ENCODE assay signal across 15 mouse cellular contexts in the genomic region with DNA sequence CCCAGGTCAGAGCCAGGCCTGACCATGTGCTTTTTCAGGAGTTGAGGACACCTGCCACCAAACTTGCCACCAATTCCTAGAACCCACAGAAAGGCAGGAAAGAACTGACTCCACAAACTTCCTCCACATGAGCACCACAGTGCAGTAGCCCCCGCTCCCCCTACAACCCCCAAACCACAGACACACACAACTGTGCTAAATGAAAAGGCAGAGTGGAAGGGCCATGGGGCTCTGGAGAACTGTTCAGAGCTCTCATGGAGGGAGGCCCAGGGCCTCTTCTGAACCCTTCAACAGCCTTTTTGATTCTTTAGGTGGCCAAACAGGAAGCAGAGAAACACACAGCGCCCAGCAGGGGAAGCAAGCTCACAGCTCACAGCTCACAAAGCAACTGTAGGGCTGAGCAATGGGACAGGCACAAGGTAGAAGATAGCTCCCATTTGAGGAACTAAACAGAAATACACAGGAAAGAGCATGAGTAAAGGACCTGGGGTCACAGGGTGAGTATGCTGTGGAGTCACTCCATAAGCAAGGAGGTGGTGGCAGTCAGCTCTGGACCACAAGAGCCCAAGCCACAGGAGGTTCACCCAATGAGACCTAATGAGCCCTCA. TPM values are rescaled to one million over a fixed set of nuclear protein-coding genes. Genes with fewer than 3 reads are reported as not detected.
A peak's percentile ranks its signal among the peaks of the same experiment; 100 is the strongest.
DNase-seq lines count a peak whose midpoint lies in the region; ATAC-seq and TF ChIP-seq lines count a peak whose summit lies in the region.
"Had no signal": no experiment of that assay in that cellular context is flagged by ENCODE, and none has a peak within 500 bp of the region (broad histone marks: within the 10 kb centered on the region; RNA-seq: fewer than 3 reads in every experiment).

No protein-coding gene starts in this region.

- no peak for TF ChIP-seq EP300 in stomach, postnatal 0 days (optimal IDR thresholded peaks at IDR 0.05)

- no peaks in the 10 kb centered on the region for H3K27me3 ChIP-seq in heart, embryonic 10.5 days (ENCODE audit: insufficient read depth, poor library complexity, severe bottlenecking)
- no peaks in the 10 kb centered on the region; the same call in 1 of the 2 replicates for H3K27me3 ChIP-seq in heart, embryonic 11.5 days (ENCODE audit: control insufficient read depth, insufficient read depth, low read length)
- H3K27me3 ChIP-seq in thymus, adult 2 months (ENCODE audit: control insufficient read depth, insufficient read depth, low read length): no peaks in the 10 kb centered on the region
- H3K27me3 ChIP-seq in liver, embryonic 12.5 days (replicated peaks): no peaks in the 10 kb centered on the region
- H3K27me3 ChIP-seq in intestine, embryonic 15.5 days (replicated peaks): no peaks in the 10 kb centered on the region
- H3K27me3 ChIP-seq in stomach, postnatal 0 days (ENCODE audit: control insufficient read depth, insufficient read depth, low read length): no peaks in the 10 kb centered on the region
- H3K27me3 ChIP-seq: heart, embryonic 15.5 days; hindbrain, embryonic 13.5 days had no signal

- WGBS in heart, embryonic 10.5 days: 83% methylated on average over 2 of the region's 2 CpGs
- WGBS in heart, embryonic 11.5 days (ENCODE audit: insufficient replicate concordance): 82% methylated on average over 2 of the region's 2 CpGs
- WGBS in thymus, adult 2 months: 10% methylated on average over 2 of the region's 2 CpGs
- WGBS in liver, embryonic 12.5 days (ENCODE audit: insufficient replicate concordance): 53% methylated on average over 2 of the region's 2 CpGs
- WGBS in intestine, embryonic 15.5 days: 86% methylated on average over 2 of the region's 2 CpGs
- WGBS in stomach, postnatal 0 days: 94% methylated on average over 2 of the region's 2 CpGs

- no peak for DNase-seq in heart, embryonic 10.5 days (ENCODE audit: low spot score)
- peak; percentile 10 for DNase-seq in thymus, postnatal 25 days
- no peak for DNase-seq in thymus, adult 2 months
- DNase-seq in stomach, postnatal 0 days (ENCODE audit: low spot score): no peak
- DNase-seq: cerebellum, adult 2 months; forebrain, postnatal 0 days; gastrocnemius, postnatal 10 days; kidney, adult 2 months; kidney, postnatal 4 days had no signal

- ATAC-seq in heart, embryonic 11.5 days (replicated peaks; ENCODE audit: insufficient number of reproducible peaks, low FRiP score, low TSS enrichment): no peak
- ATAC-seq in liver, embryonic 12.5 days: no peak
- ATAC-seq in neutrophil, adult 5-6 weeks (ENCODE audit: extremely low read depth, insufficient number of reproducible peaks, low FRiP score, poor library complexity, severe bottlenecking): peak; percentile 42; the same call in 1 of the 2 replicates
- ATAC-seq in intestine, embryonic 15.5 days: no peak
- ATAC-seq in stomach, postnatal 0 days (ENCODE audit: low FRiP score, low TSS enrichment): no peak
- ATAC-seq: forebrain, postnatal 0 days had no signal

- no peak overlapping the region for H3K4me2 ChIP-seq in heart, embryonic 11.5 days
- H3K4me2 ChIP-seq in liver, embryonic 12.5 days: no peak overlapping the region
- H3K4me2 ChIP-seq in intestine, embryonic 15.5 days (replicated peaks): no peak overlapping the region
- no peak overlapping the region for H3K4me2 ChIP-seq in stomach, postnatal 0 days (replicated peaks; ENCODE audit: low read depth)
- H3K4me2 ChIP-seq: heart, embryonic 15.5 days; hindbrain, embryonic 13.5 days had no signal

- no peak for TF ChIP-seq CTCF in thymus, adult 2 months (IDR thresholded peaks at IDR 0.05; ENCODE audit: borderline replicate concordance, control insufficient read depth, extremely low read depth, insufficient read depth, low read length, poor library complexity)
- no peak for TF ChIP-seq CTCF in stomach, postnatal 0 days (IDR thresholded peaks at IDR 0.05; ENCODE audit: low read depth)

- no peak overlapping the region for H3K4me3 ChIP-seq in heart, embryonic 10.5 days
- no peak overlapping the region for H3K4me3 ChIP-seq in heart, embryonic 11.5 days (ENCODE audit: low read depth, low read length)
- no peak overlapping the region for H3K4me3 ChIP-seq in thymus, adult 2 months (ENCODE audit: control insufficient read depth, insufficient read depth, low read length)
- no peak overlapping the region for H3K4me3 ChIP-seq in liver, embryonic 12.5 days
- no peak overlapping the region for H3K4me3 ChIP-seq in intestine, embryonic 15.5 days (replicated peaks)
- no peak overlapping the region for H3K4me3 ChIP-seq in stomach, postnatal 0 days (ENCODE audit: low read depth, low read length)
- H3K4me3 ChIP-seq: heart, embryonic 15.5 days; hindbrain, embryonic 13.5 days had no signal

- H3K27ac ChIP-seq in heart, embryonic 10.5 days: peak overlapping the region; percentile 19; the same call in 1 of the 2 replicates
- no peak overlapping the region for H3K27ac ChIP-seq in heart, embryonic 11.5 days (ENCODE audit: low read depth, low read length)
- H3K27ac ChIP-seq in thymus, adult 2 months (ENCODE audit: control insufficient read depth, insufficient read depth, low read length): no peak overlapping the region
- peak overlapping the region; percentile 72 for H3K27ac ChIP-seq in liver, embryonic 12.5 days
- no peak overlapping the region for H3K27ac ChIP-seq in intestine, embryonic 15.5 days
- no peak overlapping the region for H3K27ac ChIP-seq in stomach, postnatal 0 days (replicated peaks)
- H3K27ac ChIP-seq: heart, embryonic 15.5 days; hindbrain, embryonic 13.5 days had no signal

- no peaks in the 10 kb centered on the region for H3K36me3 ChIP-seq in heart, embryonic 10.5 days
- no peaks in the 10 kb centered on the region for H3K36me3 ChIP-seq in heart, embryonic 11.5 days (ENCODE audit: control insufficient read depth, insufficient read depth, low read length)
- H3K36me3 ChIP-seq in thymus, adult 2 months (ENCODE audit: control insufficient read depth, insufficient read depth, low read length): no peaks in the 10 kb centered on the region
- H3K36me3 ChIP-seq in liver, embryonic 12.5 days: 0 out of 2 replicates have a peak, but pooled peaks cover 2% of the 10 kb centered on the region
- no peaks in the 10 kb centered on the region for H3K36me3 ChIP-seq in intestine, embryonic 15.5 days
- no peaks in the 10 kb centered on the region for H3K36me3 ChIP-seq in stomach, postnatal 0 days (ENCODE audit: control insufficient read depth, insufficient read depth, low read length)
- H3K36me3 ChIP-seq: heart, embryonic 15.5 days; hindbrain, embryonic 13.5 days had no signal

- H3K4me1 ChIP-seq in heart, embryonic 10.5 days: peaks cover 28% of the 10 kb centered on the region; the same call in 1 of the 2 replicates
- peaks cover 3% of the 10 kb centered on the region; the same call in 1 of the 2 replicates for H3K4me1 ChIP-seq in heart, embryonic 11.5 days (ENCODE audit: control insufficient read depth, insufficient read depth, low read length)
- peaks cover 12% of the 10 kb centered on the region for H3K4me1 ChIP-seq in thymus, adult 2 months (replicated peaks; ENCODE audit: control insufficient read depth, insufficient read depth, low read length)
- H3K4me1 ChIP-seq in liver, embryonic 12.5 days: peaks cover 68% of the 10 kb centered on the region
- 0 out of 2 replicates have a peak, but pooled peaks cover 3% of the 10 kb centered on the region for H3K4me1 ChIP-seq in intestine, embryonic 15.5 days (replicated peaks)
- H3K4me1 ChIP-seq in stomach, postnatal 0 days (replicated peaks; ENCODE audit: control insufficient read depth, insufficient read depth): no peaks in the 10 kb centered on the region
- H3K4me1 ChIP-seq: heart, embryonic 15.5 days had no signal

- H3K9me3 ChIP-seq in heart, embryonic 10.5 days: no peaks in the 10 kb centered on the region
- no peaks in the 10 kb centered on the region for H3K9me3 ChIP-seq in heart, embryonic 11.5 days (replicated peaks; ENCODE audit: control insufficient read depth, low read length)
- H3K9me3 ChIP-seq in liver, embryonic 12.5 days (replicated peaks): no peaks in the 10 kb centered on the region
- H3K9me3 ChIP-seq in intestine, embryonic 15.5 days: no peaks in the 10 kb centered on the region
- no peaks in the 10 kb centered on the region for H3K9me3 ChIP-seq in stomach, postnatal 0 days (ENCODE audit: control insufficient read depth, low read length)
- H3K9me3 ChIP-seq: heart, embryonic 15.5 days; hindbrain, embryonic 13.5 days had no signal

- no peak overlapping the region for H3K9ac ChIP-seq in heart, embryonic 11.5 days (ENCODE audit: low read depth, low read length)
- peak overlapping the region; percentile 4; the same call in 1 of the 2 replicates for H3K9ac ChIP-seq in liver, embryonic 12.5 days
- H3K9ac ChIP-seq in intestine, embryonic 15.5 days: no peak overlapping the region
- no peak overlapping the region for H3K9ac ChIP-seq in stomach, postnatal 0 days (ENCODE audit: low read length)
- H3K9ac ChIP-seq: forebrain, postnatal 0 days; heart, embryonic 15.5 days; hindbrain, embryonic 13.5 days had no signal

- no peak for TF ChIP-seq POLR2A in thymus, adult 2 months (IDR thresholded peaks at IDR 0.05; ENCODE audit: control insufficient read depth, extremely low read depth, insufficient read depth, low read length, poor library complexity)

RNA-seq across cellular contexts. Expression of a gene that starts 13.0 kb away (rescaled TPM):
- polyA plus RNA-seq in heart, embryonic 10.5 days (2016; fragmentation: Nextera tagmentation; extraction: Ambion mirVana): 13.0 and 15.8 TPM in 2 replicates
- 11.6 and 13.5 TPM in 2 replicates for polyA plus RNA-seq in heart, embryonic 11.5 days (2014; fragmentation: Nextera tagmentation; extraction: Ambion mirVana)
- polyA plus RNA-seq in thymus, adult 2 months (2012; rRNA removed): 43.9 and 49.0 TPM in 2 replicates
- polyA plus RNA-seq in liver, embryonic 12.5 days (2016; fragmentation: Nextera tagmentation; extraction: Ambion mirVana): 6.6 and 6.9 TPM in 2 replicates
- 5.2 and 8.4 TPM in 2 replicates for total RNA-seq in neutrophil, adult 5-6 weeks (2017)
- 14.8 and 15.0 TPM in 2 replicates for polyA plus RNA-seq in intestine, embryonic 15.5 days (2015; fragmentation: Nextera tagmentation; extraction: Ambion mirVana)
- polyA plus RNA-seq in stomach, postnatal 0 days (2015; fragmentation: Nextera tagmentation; extraction: Ambion mirVana): 8.0 and 8.4 TPM in 2 replicates

RNA-seq across cellular contexts. Expression of a gene that starts 50.4 kb away (rescaled TPM):
- polyA plus RNA-seq in heart, embryonic 10.5 days (2016; fragmentation: Nextera tagmentation; extraction: Ambion mirVana): 15.6 and 15.7 TPM in 2 replicates
- polyA plus RNA-seq in heart, embryonic 11.5 days (2014; fragmentation: Nextera tagmentation; extraction: Ambion mirVana): 9.2 and 10.1 TPM in 2 replicates
- polyA plus RNA-seq in thymus, adult 2 months (2012; rRNA removed): 43.1 and 44.6 TPM in 2 replicates
- 9.4 and 9.5 TPM in 2 replicates for polyA plus RNA-seq in liver, embryonic 12.5 days (2016; fragmentation: Nextera tagmentation; extraction: Ambion mirVana)
- 5.0 and 5.8 TPM in 2 replicates for total RNA-seq in neutrophil, adult 5-6 weeks (2017)
- polyA plus RNA-seq in intestine, embryonic 15.5 days (2015; fragmentation: Nextera tagmentation; extraction: Ambion mirVana): 18.7 and 20.8 TPM in 2 replicates
- 10.4 and 12.4 TPM in 2 replicates for polyA plus RNA-seq in stomach, postnatal 0 days (2015; fragmentation: Nextera tagmentation; extraction: Ambion mirVana)

RNA-seq across cellular contexts. Expression of a gene that starts 53.0 kb away (rescaled TPM):
- 0.43 and 1.2 TPM in 2 replicates for polyA plus RNA-seq in heart, embryonic 10.5 days (2016; fragmentation: Nextera tagmentation; extraction: Ambion mirVana)
- polyA plus RNA-seq in heart, embryonic 11.5 days (2014; fragmentation: Nextera tagmentation; extraction: Ambion mirVana): 1.1 and 2.2 TPM in 2 replicates
- 4.1 and 4.7 TPM in 2 replicates for polyA plus RNA-seq in thymus, adult 2 months (2012; rRNA removed)
- polyA plus RNA-seq in liver, embryonic 12.5 days (2016; fragmentation: Nextera tagmentation; extraction: Ambion mirVana): 0.27 and 0.63 TPM in 2 replicates
- total RNA-seq in neutrophil, adult 5-6 weeks (2017): 1.0 TPM in 1 of 2 replicates, not detected in the other
- polyA plus RNA-seq in intestine, embryonic 15.5 days (2015; fragmentation: Nextera tagmentation; extraction: Ambion mirVana): 0.39 and 0.82 TPM in 2 replicates
- 0.15 and 0.42 TPM in 2 replicates for polyA plus RNA-seq in stomach, postnatal 0 days (2015; fragmentation: Nextera tagmentation; extraction: Ambion mirVana)

Comparison
In these comparisons a context has a peak if more than half of its experiments do, and no peak if none do; other contexts are left out.
1. H3K27ac ChIP-seq: peak in heart, embryonic 10.5 days (single experiment) and liver, embryonic 12.5 days (single experiment); none in heart, embryonic 11.5 days (single experiment), thymus, adult 2 months (single experiment), intestine, embryonic 15.5 days (single experiment) and stomach, postnatal 0 days (single experiment).